Mouse (Mus musculus) MEL (cell line): Measurements from ENCODE around the gene Plagl2. TPM values are rescaled to one million over a fixed set of nuclear protein-coding genes. Genes with fewer than 3 reads are reported as not detected.
A peak's percentile ranks its signal among the peaks of the same experiment; 100 is the strongest.

Experiments used
- DNase-seq: peaks from one replicate; pipeline ENCODE4 v3.0.0; 2011; ENCODE audit warnings: low read depth, low spot score
- H3K27ac ChIP-seq: 2 replicates; pipeline ENCODE4 v1.5.1; 2012; ENCODE audit warnings: low read depth, mild to moderate bottlenecking, control low read depth, low read length, moderate library complexity; ENCODE audit not compliant: control insufficient read depth
- H3K27me3 ChIP-seq, 2 experiments: fragments of 150-350 bp in 1 of 2; sonication (generic) in 1 of 2; 2 replicates each; pipeline ENCODE4 v1.6.1; 2012; ENCODE audit warnings: low read length in 2 of 2, mild to moderate bottlenecking in 2 of 2, improper control_type of control experiment in 1 of 2, moderate library complexity in 1 of 2; ENCODE audit not compliant: insufficient read depth in 2 of 2, control insufficient read depth in 1 of 2
- H3K36me3 ChIP-seq, 2 experiments: 2 replicates each; pipeline ENCODE4 v1.6.1; 2012 to 2014; ENCODE audit warnings: low read length in 2 of 2, improper control_type of control experiment in 1 of 2, inconsistent platforms in 1 of 2, mild to moderate bottlenecking in 1 of 2; ENCODE audit not compliant: insufficient read depth in 2 of 2, control insufficient read depth in 1 of 2
- H3K4me1 ChIP-seq, 2 experiments: fragments of 150-350 bp in 1 of 2; sonication (generic) in 1 of 2; 2 replicates each; pipeline ENCODE4 v1.6.1; 2012; ENCODE audit warnings: low read length in 2 of 2, improper control_type of control experiment in 1 of 2, mild to moderate bottlenecking in 1 of 2; ENCODE audit not compliant: insufficient read depth in 2 of 2, control insufficient read depth in 1 of 2
- H3K4me3 ChIP-seq, 2 experiments: fragments of 150-350 bp in 1 of 2; sonication (generic) in 1 of 2; 2 replicates each; pipeline ENCODE4 v1.5.1; 2012; ENCODE audit warnings: low read depth in 2 of 2, low read length in 2 of 2, mild to moderate bottlenecking in 2 of 2, moderate library complexity in 2 of 2, control low read depth in 1 of 2, improper control_type of control experiment in 1 of 2; ENCODE audit not compliant: control insufficient read depth in 1 of 2, insufficient read depth in 1 of 2
- H3K79me2 ChIP-seq: 2 replicates; pipeline ENCODE4 v1.6.1; 2012; ENCODE audit warnings: mild to moderate bottlenecking, low read length, moderate library complexity; ENCODE audit not compliant: control insufficient read depth, poor library complexity, insufficient read depth
- H3K9ac ChIP-seq: 2 replicates; pipeline ENCODE4 v1.6.1; 2012; ENCODE audit warnings: low read depth, mild to moderate bottlenecking, control low read depth, low read length, moderate library complexity; ENCODE audit not compliant: control insufficient read depth, poor library complexity, severe bottlenecking
- H3K9me3 ChIP-seq: fragments of 150-350 bp; sonication (generic); replicated peaks from 2 replicates; pipeline ENCODE4 v1.6.1; 2012; ENCODE audit warnings: mild to moderate bottlenecking, low read length, improper control_type of control experiment, moderate library complexity; ENCODE audit not compliant: insufficient read depth
- CHD1 ChIP-seq: IDR thresholded peaks from 2 replicates; pipeline ENCODE4 v1.6.1; 2012; ENCODE audit warnings: low read depth, mild to moderate bottlenecking, inconsistent platforms, low read length, improper control_type of control experiment
- E2F4 ChIP-seq: IDR thresholded peaks from 2 replicates; pipeline ENCODE4 v1.6.1; 2011; ENCODE audit warnings: low read depth, low read length, improper control_type of control experiment, borderline replicate concordance
- ELF1 ChIP-seq: IDR thresholded peaks from 2 replicates; pipeline ENCODE4 v1.6.1; 2014; ENCODE audit warnings: low read depth, mild to moderate bottlenecking, inconsistent platforms, low read length, improper control_type of control experiment, moderate library complexity
- ETS1 ChIP-seq: IDR thresholded peaks from 2 replicates; pipeline ENCODE4 v1.6.1; 2012; ENCODE audit warnings: low read depth, mild to moderate bottlenecking, inconsistent platforms, low read length, improper control_type of control experiment, moderate library complexity
- MAX ChIP-seq: IDR thresholded peaks from 2 replicates; pipeline ENCODE4 v1.6.1; 2011; ENCODE audit warnings: low read length, improper control_type of control experiment
- MAZ ChIP-seq: IDR thresholded peaks from 2 replicates; pipeline ENCODE4 v1.6.1; 2012; ENCODE audit warnings: low read depth, mild to moderate bottlenecking, inconsistent platforms, low read length, improper control_type of control experiment
- MYC ChIP-seq: IDR thresholded peaks from 2 replicates; pipeline ENCODE4 v1.6.1; 2011; ENCODE audit warnings: low read depth, mild to moderate bottlenecking, low read length, improper control_type of control experiment, moderate library complexity
- NELFE ChIP-seq: IDR thresholded peaks from 2 replicates; pipeline ENCODE4 v1.6.1; 2011; ENCODE audit warnings: low read depth, low read length, improper control_type of control experiment
- NRF1 ChIP-seq: IDR thresholded peaks from 2 replicates; pipeline ENCODE4 v1.6.1; 2014; ENCODE audit warnings: low read depth, mild to moderate bottlenecking, inconsistent platforms, low read length, improper control_type of control experiment, moderate library complexity; ENCODE audit not compliant: poor library complexity, insufficient read depth, severe bottlenecking
- POLR2A ChIP-seq, 2 experiments: IDR thresholded peaks; 2 replicates each; pipeline ENCODE4 v1.6.1; 2011 to 2012; ENCODE audit warnings: low read length in 2 of 2, mild to moderate bottlenecking in 2 of 2, control low read depth in 1 of 2, improper control_type of control experiment in 1 of 2, low read depth in 1 of 2, moderate library complexity in 1 of 2; ENCODE audit not compliant: control insufficient read depth in 1 of 2, insufficient read depth in 1 of 2, poor library complexity in 1 of 2
- POLR2AphosphoS2 ChIP-seq: IDR thresholded peaks from 2 replicates; pipeline ENCODE4 v1.6.1; 2011; ENCODE audit warnings: low read length, improper control_type of control experiment
- POLR2AphosphoS5 ChIP-seq: IDR thresholded peaks from 2 replicates; pipeline ENCODE4 v1.6.1; 2012; ENCODE audit warnings: low read depth, borderline replicate concordance, mild to moderate bottlenecking, inconsistent platforms, low read length, moderate library complexity, mixed read lengths
- SMC3 ChIP-seq: IDR thresholded peaks from 2 replicates; pipeline ENCODE4 v1.6.1; 2011; ENCODE audit warnings: low read depth, low read length, improper control_type of control experiment
- TAL1 ChIP-seq: IDR thresholded peaks from 2 replicates; pipeline ENCODE4 v1.6.1; 2012; ENCODE audit warnings: mild to moderate bottlenecking, inconsistent platforms, low read length, moderate library complexity, mixed read lengths
- USF1 ChIP-seq: IDR thresholded peaks from 2 replicates; pipeline ENCODE4 v1.6.1; 2014; ENCODE audit warnings: low read depth, mild to moderate bottlenecking, inconsistent platforms, low read length, improper control_type of control experiment, moderate library complexity
- USF2 ChIP-seq, 2 experiments: IDR thresholded peaks; 2 replicates each; pipeline ENCODE4 v1.6.1; 2011 to 2012; ENCODE audit warnings: improper control_type of control experiment in 2 of 2, low read length in 2 of 2, borderline replicate concordance in 1 of 2, inconsistent platforms in 1 of 2, low read depth in 1 of 2, mild to moderate bottlenecking in 1 of 2; ENCODE audit not compliant: insufficient read depth in 1 of 2
- ZMIZ1 ChIP-seq: IDR thresholded peaks from 2 replicates; pipeline ENCODE4 v1.6.1; 2012; ENCODE audit warnings: low read depth, mild to moderate bottlenecking, inconsistent platforms, low read length, improper control_type of control experiment, moderate library complexity
- ZNF384 ChIP-seq: IDR thresholded peaks from 2 replicates; pipeline ENCODE4 v1.6.1; 2012; ENCODE audit warnings: low read depth, mild to moderate bottlenecking, inconsistent platforms, low read length, improper control_type of control experiment
- polyA plus RNA-seq, 2 experiments: library from polyadenylated mRNA; stranded (reverse) in 1 of 2; unstranded in 1 of 2; fragments of >175 nt in 1 of 2; fragments of >200 nt in 1 of 2; gene quantifications; 2 replicates each; pipeline versions ENCODE4 v1.2.1 to v1.2.4; 2012; ENCODE audit warnings: low replicate concordance in 2 of 2, low read depth in 1 of 2; ENCODE audit not compliant: insufficient read length in 2 of 2, insufficient read depth in 1 of 2, missing spikeins in 1 of 2
- total RNA-seq: library from RNA; depleted of rRNA; stranded (reverse); fragments of 300-350 nt; gene quantifications from 2 replicates; pipeline ENCODE4 v1.2.3, GENCODE M21; 2012

Gene Plagl2
- total and polyA plus RNA-seq, 3 experiments = 5.9 to 34.4 TPM; not detected in 1

- peak; percentile 55; the same call in 1 of the 2 replicates for TF ChIP-seq MYC
- no peak for TF ChIP-seq USF2 (IDR thresholded peaks at IDR 0.05; ENCODE audit: borderline replicate concordance in 1 of 2, insufficient read depth in 1 of 2, low read depth in 1 of 2, low read length in 2 of 2)
- no peak for TF ChIP-seq MAZ
- TF ChIP-seq TAL1 = peak; percentile 71
- TF ChIP-seq ZNF384 = no peak
- TF ChIP-seq POLR2A (IDR thresholded peaks at IDR 0.05; ENCODE audit: control insufficient read depth in 1 of 2, insufficient read depth in 1 of 2, low read depth in 1 of 2, low read length in 2 of 2, poor library complexity in 1 of 2) = no peak
- no peak for TF ChIP-seq USF1
Observed at GRCm38 (mm10) chr2:153286524-153286923, 45.3 kb upstream of the Plagl2 start (continued).

- Histone ChIP-seq H3K4me3 (no peak overlapping the region), H3K27me3 (no peaks in the 10 kb centered on the region), H3K79me2 (no peaks in the 10 kb centered on the region), H3K9me3 (no peaks in the 10 kb centered on the region), H3K9ac (no peak overlapping the region), H3K4me1 (peaks cover 0 to 24% of the 10 kb centered on the region in 2 experiments; a peak in 2 of 4 replicates), H3K27ac (no peak overlapping the region), H3K36me3 (peaks cover 0 to 12% of the 10 kb centered on the region in 2 experiments; a peak in 2 of 4 replicates)
- DNase-seq = no peak
- TF ChIP-seq USF2 (IDR thresholded peaks at IDR 0.05; ENCODE audit: borderline replicate concordance in 1 of 2, insufficient read depth in 1 of 2, low read depth in 1 of 2, low read length in 2 of 2) (no peak), ETS1 (no peak), E2F4 (no peak), POLR2AphosphoS5 (no peak), MAZ (no peak), TAL1 (no peak), POLR2AphosphoS2 (no peak), NRF1 (no peak), ZMIZ1 (no peak), NELFE (no peak), MAX (no peak), MYC (no peak), ELF1 (no peak)
Observed at GRCm38 (mm10) chr2:153283919-153284318, 42.7 kb upstream of the Plagl2 start.

- Histone ChIP-seq H3K9ac (no peak overlapping the region), H3K27me3 (no peaks in the 10 kb centered on the region), H3K36me3 (peaks cover 0 to 3% of the 10 kb centered on the region in 2 experiments; a peak in 2 of 4 replicates), H3K9me3 (no peaks in the 10 kb centered on the region), H3K79me2 (no peaks in the 10 kb centered on the region), H3K4me1 (peaks cover 0 to 8% of the 10 kb centered on the region in 2 experiments; a peak in 2 of 4 replicates), H3K4me3 (no peak overlapping the region), H3K27ac (no peak overlapping the region)
- no peak for DNase-seq
- no peak for TF ChIP-seq E2F4
- no peak for TF ChIP-seq SMC3
- TF ChIP-seq CHD1 = no peak
- TF ChIP-seq, all 39 proteins: peak for 0
Observed at GRCm38 (mm10) chr2:153278357-153278756, 37.1 kb upstream of the Plagl2 start.
